Mouse (Mus musculus): Measurements from ENCODE around the gene Plekhg2.

GRCm38 (mm10) chr7:28354113-28354581 lies 18.3 kb downstream of the Plekhg2 start:
- TF ChIP-seq CTCF (IDR thresholded peaks at IDR 0.05) (no peak), EP300 (IDR thresholded peaks at IDR 0.05; ENCODE audit: insufficient read depth, low read depth, low read length) (no peak), POLR2A (IDR thresholded peaks at IDR 0.05; ENCODE audit: insufficient read depth, low read depth, low read length) (no peak)
